Comparison of ENCODE assay signal across 9 mouse cellular contexts in genomic region chr2:170442535-170442934, GRCm38 (mm10). TPM values are rescaled to one million over a fixed set of nuclear protein-coding genes. Genes with fewer than 3 reads are reported as not detected.
DNase-seq lines count a peak whose midpoint lies in the region; ATAC-seq and TF ChIP-seq lines count a peak whose summit lies in the region.
"Had no signal": no experiment of that assay in that cellular context is flagged by ENCODE, and none has a peak within 500 bp of the region (broad histone marks: within the 10 kb centered on the region; RNA-seq: fewer than 3 reads in every experiment).

No protein-coding gene starts in this region.

- no peaks in the 10 kb centered on the region for H3K36me3 ChIP-seq in limb, embryonic 11.5 days (ENCODE audit: control insufficient read depth, insufficient read depth, low read length)
- H3K36me3 ChIP-seq in limb, embryonic 10.5 days: no peaks in the 10 kb centered on the region

- H3K4me2 ChIP-seq in limb, embryonic 11.5 days (ENCODE audit: low read depth, severe bottlenecking): no peak overlapping the region

- H3K4me3 ChIP-seq in cerebellum, adult 2 months (replicated peaks; ENCODE audit: insufficient read depth, low read depth, low read length): no peak overlapping the region
- H3K4me3 ChIP-seq in limb, embryonic 11.5 days (ENCODE audit: low read depth, low read length): no peak overlapping the region
- no peak overlapping the region for H3K4me3 ChIP-seq in limb, embryonic 10.5 days

- no peak overlapping the region for H3K27ac ChIP-seq in cerebellum, adult 2 months (ENCODE audit: insufficient read depth, low read length)
- H3K27ac ChIP-seq in limb, embryonic 11.5 days (replicated peaks; ENCODE audit: low read depth, low read length): no peak overlapping the region
- no peak overlapping the region for H3K27ac ChIP-seq in limb, embryonic 10.5 days

- 82% methylated on average over 3 of the region's 3 CpGs for WGBS in cerebellum, adult 2 months
- WGBS in limb, embryonic 11.5 days: 78% methylated on average over 3 of the region's 3 CpGs
- 75% methylated on average over 3 of the region's 3 CpGs for WGBS in limb, embryonic 10.5 days

- intact Hi-C loops in gastrocnemius, postnatal 14 days (cut with DNase I; ENCODE audit: low total_unique reads): no loop called here

- H3K9me3 ChIP-seq in limb, embryonic 11.5 days (ENCODE audit: control insufficient read depth, low read length): no peaks in the 10 kb centered on the region
- no peaks in the 10 kb centered on the region for H3K9me3 ChIP-seq in limb, embryonic 10.5 days (replicated peaks)

- DNase-seq in cerebellum, adult 11 months: peak; percentile 2
- no peak for DNase-seq in cerebellum, adult 2 months
- peak; percentile 54 for DNase-seq in limb, embryonic 11.5 days (ENCODE audit: low spot score)
- no peak for DNase-seq in limb, embryonic 10.5 days (ENCODE audit: low spot score)
- DNase-seq in adrenal gland, postnatal 10 days: peak; percentile 56
- DNase-seq in layer of hippocampus, postnatal 10 days (ENCODE audit: low spot score in 2 of 2): peak; percentile 46 to 52
- DNase-seq in testis, postnatal 10 days (ENCODE audit: low spot score): no peak
- no peak for DNase-seq in gastrocnemius, postnatal 14 days

- ATAC-seq in limb, embryonic 11.5 days (ENCODE audit: insufficient number of reproducible peaks, low FRiP score, low TSS enrichment, low read depth): no peak

- TF ChIP-seq CTCF in cerebellum, adult 2 months (IDR thresholded peaks at IDR 0.05; ENCODE audit: borderline replicate concordance, insufficient read depth, low read depth, low read length): no peak

- no peak overlapping the region for H3K9ac ChIP-seq in limb, embryonic 11.5 days (ENCODE audit: low read length)

- no peak for TF ChIP-seq POLR2A in cerebellum, adult 2 months (IDR thresholded peaks at IDR 0.05; ENCODE audit: borderline replicate concordance, insufficient read depth, low read length)

- H3K27me3 ChIP-seq in cerebellum, adult 2 months (ENCODE audit: control insufficient read depth, insufficient read depth, low read length): no peaks in the 10 kb centered on the region
- H3K27me3 ChIP-seq in limb, embryonic 11.5 days (ENCODE audit: control insufficient read depth, insufficient read depth, low read length): 0 out of 2 replicates have a peak, but pooled peaks cover 2% of the 10 kb centered on the region
- peaks cover 32% of the 10 kb centered on the region for H3K27me3 ChIP-seq in limb, embryonic 10.5 days (ENCODE audit: low read depth, poor library complexity, severe bottlenecking)

- no peaks in the 10 kb centered on the region for H3K4me1 ChIP-seq in cerebellum, adult 2 months (ENCODE audit: control insufficient read depth, insufficient read depth, low read length)
- no peaks in the 10 kb centered on the region for H3K4me1 ChIP-seq in limb, embryonic 11.5 days (ENCODE audit: control insufficient read depth, insufficient read depth, low read length)
- peaks cover 8% of the 10 kb centered on the region for H3K4me1 ChIP-seq in limb, embryonic 10.5 days

RNA-seq across cellular contexts. Expression of gene Bcas1, which starts 14.9 kb away (rescaled TPM):
- 206 and 282 TPM in 2 replicates for polyA plus RNA-seq in cerebellum, adult 2 months (2012; rRNA removed)
- polyA plus RNA-seq in limb, embryonic 11.5 days (2014; fragmentation: Nextera tagmentation; extraction: Ambion mirVana): 0.25 and 0.45 TPM in 2 replicates
- 0.23 and 0.45 TPM in 2 replicates for polyA plus RNA-seq in limb, embryonic 10.5 days (2016; fragmentation: Nextera tagmentation; extraction: Ambion mirVana)
- total RNA-seq in adrenal gland, postnatal 10 days (2021): under 1 TPM; 0.90 to 0.91 TPM
- total RNA-seq in layer of hippocampus, postnatal 10 days (2021): 10 to 100 TPM; 54.6 to 67.1 TPM
- 1 to 10 TPM; 2.4 to 6.4 TPM for total RNA-seq in gastrocnemius, postnatal 14 days (2021)

RNA-seq across cellular contexts. Expression of gene Pfdn4, which starts 53.7 kb away (rescaled TPM):
- polyA plus RNA-seq in cerebellum, adult 2 months (2012; rRNA removed): 31.8 and 32.3 TPM in 2 replicates
- polyA plus RNA-seq in limb, embryonic 11.5 days (2014; fragmentation: Nextera tagmentation; extraction: Ambion mirVana): 102 and 107 TPM in 2 replicates
- 102 and 107 TPM in 2 replicates for polyA plus RNA-seq in limb, embryonic 10.5 days (2016; fragmentation: Nextera tagmentation; extraction: Ambion mirVana)
- total RNA-seq in adrenal gland, postnatal 10 days (2021): 10 to 100 TPM; 19.9 to 27.6 TPM
- 10 to 100 TPM; 39.7 to 43.2 TPM for total RNA-seq in layer of hippocampus, postnatal 10 days (2021)
- total RNA-seq in gastrocnemius, postnatal 14 days (2021): 10 to 100 TPM; 13.3 to 19.1 TPM

RNA-seq across cellular contexts. Expression of gene Cyp24a1, which starts 54.4 kb away (rescaled TPM):
- 0.08 and 0.14 TPM in 2 replicates for polyA plus RNA-seq in cerebellum, adult 2 months (2012; rRNA removed)
- polyA plus RNA-seq in limb, embryonic 11.5 days (2014; fragmentation: Nextera tagmentation; extraction: Ambion mirVana): not detected in 2 replicates
- not detected in 2 replicates for polyA plus RNA-seq in limb, embryonic 10.5 days (2016; fragmentation: Nextera tagmentation; extraction: Ambion mirVana)
- not detected for total RNA-seq in adrenal gland, postnatal 10 days (2021)
- not detected for total RNA-seq in layer of hippocampus, postnatal 10 days (2021)
- not detected for total RNA-seq in gastrocnemius, postnatal 14 days (2021)
- polyA plus RNA-seq: liver, embryonic 16.5 days had no signal

Comparison
In these comparisons a context has a peak if more than half of its experiments do, and no peak if none do; other contexts are left out.
1. DNase-seq: peak in cerebellum, adult 11 months (single experiment), limb, embryonic 11.5 days (single experiment), adrenal gland, postnatal 10 days (single experiment) and layer of hippocampus, postnatal 10 days (2 of 2); none in cerebellum, adult 2 months (0 of 2), limb, embryonic 10.5 days (single experiment), testis, postnatal 10 days (single experiment) and gastrocnemius, postnatal 14 days (single experiment).
2. RNA of gene Bcas1, which starts 14.9 kb away (total RNA-seq): 54.6 to 67.1 TPM in layer of hippocampus, postnatal 10 days; 2.4 to 6.4 TPM in gastrocnemius, postnatal 14 days and 0.90 to 0.91 TPM in adrenal gland, postnatal 10 days; every median in the first group is over 4 times any median in the second.